Mouse (Mus musculus) thymus, adult 2 months (tissue): ENCODE results near the gene Trmt5.

ENCODE experiments used
- CTCF ChIP-seq: fragments of 200-500 bp; IDR thresholded peaks from 2 replicates; pipeline ENCODE4 v1.5.1; 2012; ENCODE audit warnings: mild to moderate bottlenecking, control low read depth, low read length, moderate library complexity, borderline replicate concordance; ENCODE audit not compliant: control insufficient read depth, poor library complexity, insufficient read depth; ENCODE audit errors: extremely low read depth
- POLR2A ChIP-seq: fragments of 200-500 bp; IDR thresholded peaks from 2 replicates; pipeline ENCODE4 v1.6.1; 2012; ENCODE audit warnings: mild to moderate bottlenecking, low read length, control low read depth, moderate library complexity; ENCODE audit not compliant: control insufficient read depth, poor library complexity, insufficient read depth; ENCODE audit errors: extremely low read depth

DNA sequence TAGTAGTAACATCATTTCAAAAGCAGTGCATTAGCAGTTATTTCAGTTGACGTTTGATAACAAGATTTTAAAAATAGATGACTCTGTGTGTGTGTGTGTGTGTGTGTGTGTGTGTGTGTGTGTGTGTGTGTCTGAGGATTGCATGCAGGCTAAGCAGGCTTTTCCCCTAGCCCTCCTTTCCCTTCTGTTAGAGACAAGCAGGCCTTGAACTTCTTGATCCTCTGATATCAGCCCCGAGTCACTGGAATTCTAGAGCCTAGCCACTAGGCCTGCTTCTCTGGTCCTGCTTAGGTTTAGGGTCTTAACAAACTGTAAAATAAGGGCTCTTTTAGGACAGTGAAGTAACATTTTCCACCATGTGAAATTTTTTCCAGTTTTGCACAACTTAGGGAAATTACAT is 38.7 kb upstream of the Trmt5 start:
- TF ChIP-seq CTCF (no peak), POLR2A (no peak)
